ENCODE assay signal across 18 mouse cellular contexts in the genomic region with DNA sequence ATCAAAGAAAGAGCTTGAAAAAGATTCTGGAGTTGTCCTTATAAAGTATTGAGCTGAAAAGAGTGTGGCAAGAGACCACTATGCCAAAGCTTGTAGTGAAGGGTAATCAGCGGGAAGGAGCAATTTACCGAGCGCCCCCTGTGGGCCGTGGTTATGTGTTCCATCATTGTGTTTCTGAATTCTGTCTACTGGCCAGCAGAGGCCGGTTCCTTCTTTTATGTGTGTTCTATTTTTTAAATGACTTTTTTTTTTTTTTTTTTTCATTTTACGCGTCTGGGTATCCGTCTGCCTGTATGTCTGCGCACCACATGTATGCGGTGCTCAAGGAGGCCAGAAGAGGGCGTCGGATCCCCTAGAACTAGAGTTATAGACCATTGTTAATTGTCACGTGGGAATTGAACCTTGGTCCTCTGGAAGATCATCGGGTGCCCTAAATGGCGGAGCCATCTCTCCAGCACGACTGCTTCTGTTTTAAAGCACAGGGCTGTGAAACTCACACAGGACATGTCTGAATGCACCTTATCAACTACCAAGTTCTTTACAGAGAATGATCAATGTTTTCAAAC.
A peak's percentile ranks its signal among the peaks of the same experiment; 100 is the strongest.
DNase-seq lines count a peak whose midpoint lies in the region; ATAC-seq lines count a peak whose summit lies in the region.
"Had no signal": no experiment of that assay in that cellular context is flagged by ENCODE, and none has a peak within 500 bp of the region (broad histone marks: within the 10 kb centered on the region; RNA-seq: fewer than 3 reads in every experiment).

No protein-coding gene starts in this region.

- DNase-seq in cerebellum, postnatal 14 days = peak; percentile 33 to 42
- no peak for DNase-seq in cerebellum, adult 11-12 months
- no peak for DNase-seq in hindbrain, embryonic 10.5 days (ENCODE audit: low spot score)
- DNase-seq in thymus, postnatal 4 days = peak; percentile 10
- no peak for DNase-seq in thymus, postnatal 14 days
- no peak for DNase-seq in urinary bladder, postnatal 25 days (ENCODE audit: low spot score)
- DNase-seq: gastrocnemius, postnatal 25 days; kidney, adult 11 months; lung, postnatal 4 days; thymus, postnatal 25 days had no signal

- H3K36me3 ChIP-seq in hindbrain, embryonic 16.5 days (ENCODE audit: control insufficient read depth, insufficient read depth, low read length) = no peaks in the 10 kb centered on the region
- no peaks in the 10 kb centered on the region for H3K36me3 ChIP-seq in hindbrain, embryonic 10.5 days
- H3K36me3 ChIP-seq: embryonic facial prominence, embryonic 15.5 days; hindbrain, embryonic 13.5 days; limb, embryonic 13.5 days; liver, embryonic 15.5 days had no signal

- no peaks in the 10 kb centered on the region for H3K4me1 ChIP-seq in hindbrain, embryonic 16.5 days (ENCODE audit: control insufficient read depth, insufficient read depth, low read depth, low read length)
- peaks cover 2% of the 10 kb centered on the region; the same call in 1 of the 2 replicates for H3K4me1 ChIP-seq in hindbrain, embryonic 10.5 days (replicated peaks)
- H3K4me1 ChIP-seq: embryonic facial prominence, embryonic 15.5 days; liver, embryonic 15.5 days had no signal

- H3K4me3 ChIP-seq in hindbrain, embryonic 16.5 days (ENCODE audit: low read length) = no peak overlapping the region
- no peak overlapping the region for H3K4me3 ChIP-seq in hindbrain, embryonic 10.5 days
- H3K4me3 ChIP-seq: embryonic facial prominence, embryonic 15.5 days; hindbrain, embryonic 13.5 days; limb, embryonic 13.5 days; liver, embryonic 15.5 days had no signal

- no peak overlapping the region for H3K9ac ChIP-seq in hindbrain, embryonic 16.5 days (ENCODE audit: low read depth, low read length)
- H3K9ac ChIP-seq: embryonic facial prominence, embryonic 15.5 days; hindbrain, embryonic 13.5 days; limb, embryonic 13.5 days; liver, embryonic 15.5 days had no signal

- WGBS in hindbrain, embryonic 16.5 days = 97% methylated on average over 16 of the region's 16 CpGs
- 91% methylated on average over 16 of the region's 16 CpGs for WGBS in hindbrain, embryonic 10.5 days

- no peak overlapping the region for H3K27ac ChIP-seq in hindbrain, embryonic 16.5 days (ENCODE audit: low read depth, low read length)
- no peak overlapping the region for H3K27ac ChIP-seq in hindbrain, embryonic 10.5 days
- H3K27ac ChIP-seq: embryonic facial prominence, embryonic 15.5 days; hindbrain, embryonic 13.5 days; limb, embryonic 13.5 days; liver, embryonic 15.5 days; stomach, postnatal 0 days had no signal

- no peaks in the 10 kb centered on the region for H3K27me3 ChIP-seq in hindbrain, embryonic 16.5 days (replicated peaks; ENCODE audit: control insufficient read depth, insufficient read depth, low read length)
- H3K27me3 ChIP-seq in hindbrain, embryonic 10.5 days (ENCODE audit: insufficient read depth, poor library complexity, severe bottlenecking) = no peaks in the 10 kb centered on the region
- H3K27me3 ChIP-seq: embryonic facial prominence, embryonic 15.5 days; liver, embryonic 15.5 days had no signal

- 0 out of 2 replicates have a peak, but pooled peaks have one; percentile 6 for ATAC-seq in hindbrain, embryonic 16.5 days
- ATAC-seq in megakaryocyte-erythroid progenitor cell, adult 5-6 weeks (replicated peaks; ENCODE audit: low FRiP score, low TSS enrichment, poor library complexity, severe bottlenecking) = no peak
- ATAC-seq: midbrain, embryonic 16.5 days had no signal

- no peaks in the 10 kb centered on the region for H3K9me3 ChIP-seq in hindbrain, embryonic 16.5 days (ENCODE audit: control insufficient read depth, low read length)
- H3K9me3 ChIP-seq in hindbrain, embryonic 10.5 days = no peaks in the 10 kb centered on the region
- H3K9me3 ChIP-seq: embryonic facial prominence, embryonic 15.5 days; hindbrain, embryonic 13.5 days; limb, embryonic 13.5 days; liver, embryonic 15.5 days had no signal

- H3K4me2 ChIP-seq in hindbrain, embryonic 16.5 days (ENCODE audit: low read length) = no peak overlapping the region
- H3K4me2 ChIP-seq: embryonic facial prominence, embryonic 15.5 days; hindbrain, embryonic 13.5 days; limb, embryonic 13.5 days; liver, embryonic 15.5 days had no signal

Comparison
In these comparisons a context has a peak if more than half of its experiments do, and no peak if none do; other contexts are left out.
1. DNase-seq: peak in cerebellum, postnatal 14 days (2 of 2) and thymus, postnatal 4 days (single experiment); none in cerebellum, adult 11-12 months (single experiment), hindbrain, embryonic 10.5 days (single experiment), thymus, postnatal 14 days (single experiment) and urinary bladder, postnatal 25 days (single experiment).